Mouse (Mus musculus) ES-E14 (cell line): ENCODE data around the gene Ccdc183. TPM values are rescaled to one million over a fixed set of nuclear protein-coding genes. Genes with fewer than 3 reads are reported as not detected.

Experiments
- DNase-seq: peaks from one replicate; pipeline ENCODE4 v3.0.0-alpha.2; 2013; ENCODE audit warnings: low read depth, low spot score
- H3K27ac ChIP-seq: 2 replicates; pipeline ENCODE4 v1.5.1; 2012; ENCODE audit warnings: low read depth, mild to moderate bottlenecking, low read length, moderate library complexity, mixed read lengths; ENCODE audit not compliant: poor library complexity, insufficient read depth, severe bottlenecking
- H3K36me3 ChIP-seq: 2 replicates; pipeline ENCODE4 v1.6.1; 2012; ENCODE audit warnings: mild to moderate bottlenecking, low read length, moderate library complexity, mixed read lengths; ENCODE audit not compliant: control insufficient read depth, poor library complexity, insufficient read depth, severe bottlenecking
- H3K4me1 ChIP-seq, 2 experiments: fragments of 150-350 bp in 1 of 2; sonication (generic) in 1 of 2; 2 replicates each; pipeline ENCODE4 v1.6.1; 2012; ENCODE audit warnings: low read length in 2 of 2, mild to moderate bottlenecking in 1 of 2, mixed read lengths in 1 of 2; ENCODE audit not compliant: control insufficient read depth in 2 of 2, insufficient read depth in 2 of 2, poor library complexity in 1 of 2
- H3K4me3 ChIP-seq, 2 experiments: fragments of 150-350 bp in 1 of 2; sonication (generic) in 1 of 2; 2 replicates each; pipeline ENCODE4 v1.5.1; 2012; ENCODE audit warnings: low read length in 2 of 2, low read depth in 1 of 2, mild to moderate bottlenecking in 1 of 2, mixed read lengths in 1 of 2; ENCODE audit not compliant: insufficient read depth in 1 of 2, poor library complexity in 1 of 2, severe bottlenecking in 1 of 2
- H3K9ac ChIP-seq: 2 replicates; pipeline ENCODE4 v1.6.1; 2012; ENCODE audit warnings: low read depth, mild to moderate bottlenecking, low read length, mixed read lengths; ENCODE audit not compliant: poor library complexity, insufficient read depth, severe bottlenecking
- H3K9me3 ChIP-seq: fragments of 150-350 bp; sonication (generic); 2 replicates; pipeline ENCODE4 v1.6.1; 2012; ENCODE audit warnings: low read depth, mild to moderate bottlenecking, low read length; ENCODE audit not compliant: control insufficient read depth, insufficient read depth
- CHD2 ChIP-seq: IDR thresholded peaks from 2 replicates; pipeline ENCODE4 v1.6.1; 2014; ENCODE audit warnings: mild to moderate bottlenecking, low read depth, low read length, inconsistent platforms
- HCFC1 ChIP-seq: IDR thresholded peaks from 2 replicates; pipeline ENCODE4 v1.6.1; 2012; ENCODE audit warnings: low read length, inconsistent platforms, borderline replicate concordance; ENCODE audit not compliant: insufficient read depth
- MAFK ChIP-seq: IDR thresholded peaks from 2 replicates; pipeline ENCODE4 v1.6.1; 2014; ENCODE audit warnings: mild to moderate bottlenecking, low read depth, low read length, inconsistent platforms; ENCODE audit not compliant: insufficient read depth
- ZC3H11A ChIP-seq: IDR thresholded peaks from 2 replicates; pipeline ENCODE4 v1.6.1; 2012; ENCODE audit warnings: low read depth, mild to moderate bottlenecking, inconsistent platforms, low read length, borderline replicate concordance
- ZNF384 ChIP-seq: IDR thresholded peaks from 2 replicates; pipeline ENCODE4 v1.6.1; 2012; ENCODE audit warnings: low read depth, low read length, inconsistent platforms
- in situ Hi-C, 2 experiments: fragments of 600-800 bp; cut with MboI; formaldehyde crosslinking; loops; one replicate each; pipeline ENCODE4 v1.15.1; 2025; ENCODE audit warnings: low sequenced_read_pairs in 2 of 2, inconsistent platforms in 1 of 2; ENCODE audit not compliant: unreplicated experiment in 2 of 2
- total RNA-seq: library from RNA; depleted of rRNA; stranded (reverse); fragments of 300-350 nt; gene quantifications from 2 replicates; pipeline ENCODE4 v1.2.3, GENCODE M21; 2012

Ccdc183 gene
- total RNA-seq, 1 experiment, result 0.04 TPM

- Histone ChIP-seq H3K9me3 (no peaks in the 10 kb centered on the region), H3K36me3 (peaks cover 5% of the 10 kb centered on the region; the same call in 1 of the 2 replicates), H3K4me1 (peaks cover 0 to 29% of the 10 kb centered on the region in 2 experiments; a peak in 2 of 4 replicates), H3K9ac (peak within 1 kb of the TSS; percentile 86), H3K4me3 (peak within 1 kb of the TSS; percentile 81 to 94), H3K27ac (peak within 1 kb of the TSS; percentile 58; the same call in 1 of the 2 replicates)
- DNase-seq, result peak; percentile 94
- no peak for TF ChIP-seq ZC3H11A
- peak; percentile 89 for TF ChIP-seq CHD2
- in situ Hi-C loops, result no loop called here
These were observed 42.7 kb downstream of the Ccdc183 start, which contains the start of the genes Mamdc4 and Phpt1 for GRCm38 (mm10) chr2:25574579-25575431. TSS of gene Mamdc4 (minus strand) at chr2:25574845. TSS of gene Phpt1 (minus strand) at chr2:25575224.

GRCm38 (mm10) chr2:25574136-25574535 lies 43.3 kb downstream of the Ccdc183 start:
- Histone ChIP-seq H3K9me3 (no peaks in the 10 kb centered on the region), H3K27ac (no peak overlapping the region), H3K9ac (peak overlapping the region; percentile 39; the same call in 1 of the 2 replicates), H3K4me3 (peak overlapping the region; percentile 81 to 94), H3K36me3 (peaks cover 10% of the 10 kb centered on the region; the same call in 1 of the 2 replicates), H3K4me1 (peaks cover 0 to 28% of the 10 kb centered on the region in 2 experiments; a peak in 2 of 4 replicates)
- no peak for DNase-seq
- in situ Hi-C loops, result no loop called here
- TF ChIP-seq HCFC1 (no peak), ZNF384 (no peak), CHD2 (no peak), MAFK (no peak)

GRCm38 (mm10) chr2:25573068-25573467 lies 44.4 kb downstream of the Ccdc183 start:
- Histone ChIP-seq H3K9me3 (no peaks in the 10 kb centered on the region), H3K36me3 (peaks cover 11% of the 10 kb centered on the region; the same call in 1 of the 2 replicates), H3K9ac (no peak overlapping the region), H3K4me1 (peaks cover 0 to 28% of the 10 kb centered on the region in 2 experiments; a peak in 1 of 4 replicates), H3K4me3 (no peak overlapping the region), H3K27ac (no peak overlapping the region)
- TF ChIP-seq ZNF384, result no peak
- no peak for TF ChIP-seq MAFK
- no peak for TF ChIP-seq HCFC1
- no peak for TF ChIP-seq CHD2
- TF ChIP-seq ZC3H11A, result no peak
- in situ Hi-C loops, result no loop called here
- no peak for DNase-seq

GRCm38 (mm10) chr2:25571221-25571620 lies 46.3 kb downstream of the Ccdc183 start:
- H3K9me3 ChIP-seq, result no peaks in the 10 kb centered on the region
- peaks cover 0 to 14% of the 10 kb centered on the region in 2 experiments; a peak in 1 of 4 replicates for H3K4me1 ChIP-seq
- peaks cover 11% of the 10 kb centered on the region; the same call in 1 of the 2 replicates for H3K36me3 ChIP-seq
- H3K9ac ChIP-seq, result no peak overlapping the region
- in situ Hi-C loops, result no loop called here
- no peak for DNase-seq
- H3K27ac ChIP-seq, result no peak overlapping the region
- H3K4me3 ChIP-seq, result no peak overlapping the region
- TF ChIP-seq ZC3H11A (no peak), HCFC1 (no peak), CHD2 (no peak), ZNF384 (no peak), MAFK (no peak)
